In the genomic region with DNA sequence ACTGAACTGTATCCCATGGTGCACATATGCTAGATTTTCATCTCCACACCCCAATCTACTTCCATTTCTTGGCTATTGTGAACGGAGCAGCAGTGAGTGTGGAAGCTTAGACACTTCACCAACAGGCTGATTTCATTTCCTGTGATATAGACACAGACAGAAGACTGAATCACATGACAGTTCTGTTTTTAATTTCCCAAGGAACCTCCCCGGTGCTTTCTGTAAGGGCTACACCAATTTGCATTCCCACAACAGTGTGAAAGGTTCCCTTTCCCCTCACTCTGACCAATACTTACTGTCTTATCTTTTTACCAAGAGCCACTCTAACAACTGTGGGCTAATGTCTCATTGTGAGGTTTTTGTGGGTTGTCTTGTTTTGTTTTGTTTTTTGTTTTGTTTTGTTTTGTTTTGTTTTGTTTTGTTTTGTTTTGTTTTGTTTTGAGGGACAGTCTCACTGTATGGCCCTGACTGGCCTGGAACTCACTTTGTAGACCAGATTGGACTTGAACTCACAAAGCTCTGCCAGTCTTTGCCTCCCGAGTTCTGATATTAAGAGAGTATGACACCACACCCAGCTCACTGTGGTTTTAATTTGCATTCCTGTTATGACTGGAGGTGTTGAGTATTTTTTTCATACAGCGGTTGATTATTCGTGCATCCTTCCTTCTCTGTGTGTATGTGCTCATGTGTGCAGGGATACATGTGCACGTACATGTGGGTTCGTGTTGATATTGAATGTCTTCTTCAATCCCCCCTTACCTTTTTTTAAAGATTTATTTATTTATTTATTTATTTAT, we compare ENCODE assay signal across 25 mouse cellular contexts. TPM values are rescaled to one million over a fixed set of nuclear protein-coding genes. Genes with fewer than 3 reads are reported as not detected.
DNase-seq lines count a peak whose midpoint lies in the region; ATAC-seq and TF ChIP-seq lines count a peak whose summit lies in the region.
"Had no signal": no experiment of that assay in that cellular context is flagged by ENCODE, and none has a peak within 500 bp of the region (broad histone marks: within the 10 kb centered on the region; RNA-seq: fewer than 3 reads in every experiment).

No protein-coding gene starts in this region.

- ATAC-seq in megakaryocyte progenitor cell, adult 5-6 weeks (replicated peaks; ENCODE audit: poor library complexity) = peak; percentile 38
- ATAC-seq in forebrain, embryonic 15.5 days (replicated peaks) = no peak
- ATAC-seq in intestine, postnatal 0 days = no peak
- ATAC-seq: midbrain, embryonic 13.5 days; Patski had no signal

- H3K9ac ChIP-seq in forebrain, embryonic 15.5 days (replicated peaks) = no peak overlapping the region
- no peak overlapping the region for H3K9ac ChIP-seq in intestine, postnatal 0 days (ENCODE audit: low read depth, low read length)
- H3K9ac ChIP-seq: forebrain, embryonic 12.5 days; limb, embryonic 15.5 days; liver, embryonic 15.5 days; midbrain, embryonic 13.5 days; neural tube, embryonic 15.5 days had no signal

- H3K9me3 ChIP-seq in forebrain, embryonic 15.5 days = no peaks in the 10 kb centered on the region
- no peaks in the 10 kb centered on the region for H3K9me3 ChIP-seq in intestine, postnatal 0 days (ENCODE audit: control insufficient read depth)
- H3K9me3 ChIP-seq: forebrain, embryonic 12.5 days; limb, embryonic 15.5 days; liver, embryonic 15.5 days; midbrain, embryonic 13.5 days; neural tube, embryonic 15.5 days had no signal

- no peak for TF ChIP-seq POLR2A in bone marrow macrophage, adult 2 months (IDR thresholded peaks at IDR 0.05; ENCODE audit: borderline replicate concordance, low read depth, low read length)

- H3K4me1 ChIP-seq in bone marrow macrophage, adult 2 months (ENCODE audit: control insufficient read depth, insufficient read depth, low read length) = peaks cover 23% of the 10 kb centered on the region
- no peaks in the 10 kb centered on the region for H3K4me1 ChIP-seq in forebrain, embryonic 15.5 days
- H3K4me1 ChIP-seq in intestine, postnatal 0 days (replicated peaks; ENCODE audit: control insufficient read depth, insufficient read depth, low read length) = peaks cover 6% of the 10 kb centered on the region; the same call in 1 of the 2 replicates
- H3K4me1 ChIP-seq: forebrain, embryonic 12.5 days; midbrain, embryonic 13.5 days had no signal

- DNase-seq in A20 (ENCODE audit: low read depth, low spot score) = peak; percentile 56
- DNase-seq in CD4-positive helper T cell, adult 2 months (ENCODE audit: low read depth, low spot score) = peak; percentile 72
- DNase-seq in layer of hippocampus, postnatal 14 days (ENCODE audit: low spot score in 2 of 2) = no peak
- DNase-seq: adrenal gland, postnatal 14 days; cerebellum, adult 11-12 months; cerebellum, postnatal 25 days; gastrocnemius, postnatal 10 days; lung, postnatal 14 days; thymus, postnatal 25 days had no signal

- 87% methylated on average over 7 of the region's 7 CpGs for WGBS in forebrain, embryonic 15.5 days
- 75% methylated on average over 7 of the region's 7 CpGs for WGBS in intestine, postnatal 0 days

- no peak for TF ChIP-seq CTCF in bone marrow macrophage, adult 2 months (IDR thresholded peaks at IDR 0.05; ENCODE audit: low read depth, low read length)
- no peak for TF ChIP-seq CTCF in intestine, postnatal 0 days (IDR thresholded peaks at IDR 0.05; ENCODE audit: low read depth)

- H3K27me3 ChIP-seq in forebrain, embryonic 15.5 days = no peaks in the 10 kb centered on the region
- H3K27me3 ChIP-seq in intestine, postnatal 0 days (replicated peaks; ENCODE audit: control insufficient read depth, insufficient read depth, low read length) = no peaks in the 10 kb centered on the region
- H3K27me3 ChIP-seq: forebrain, embryonic 12.5 days; limb, embryonic 15.5 days; liver, embryonic 15.5 days; neural tube, embryonic 15.5 days; Patski had no signal

- H3K4me3 ChIP-seq in bone marrow macrophage, adult 2 months (ENCODE audit: insufficient read depth, low read length) = no peak overlapping the region
- no peak overlapping the region for H3K4me3 ChIP-seq in forebrain, embryonic 15.5 days
- no peak overlapping the region for H3K4me3 ChIP-seq in intestine, postnatal 0 days (ENCODE audit: low read depth, low read length)
- H3K4me3 ChIP-seq: forebrain, embryonic 12.5 days; limb, embryonic 15.5 days; liver, embryonic 15.5 days; midbrain, embryonic 13.5 days; neural tube, embryonic 15.5 days had no signal

- H3K36me3 ChIP-seq in forebrain, embryonic 15.5 days = no peaks in the 10 kb centered on the region
- no peaks in the 10 kb centered on the region for H3K36me3 ChIP-seq in intestine, postnatal 0 days (ENCODE audit: control insufficient read depth, insufficient read depth)
- H3K36me3 ChIP-seq: forebrain, embryonic 12.5 days; limb, embryonic 15.5 days; liver, embryonic 15.5 days; midbrain, embryonic 13.5 days; neural tube, embryonic 15.5 days had no signal

- H3K4me2 ChIP-seq in forebrain, embryonic 15.5 days (replicated peaks) = no peak overlapping the region
- H3K4me2 ChIP-seq in intestine, postnatal 0 days (replicated peaks; ENCODE audit: low read depth) = no peak overlapping the region
- H3K4me2 ChIP-seq: forebrain, embryonic 12.5 days; limb, embryonic 15.5 days; liver, embryonic 15.5 days; midbrain, embryonic 13.5 days; neural tube, embryonic 15.5 days had no signal

- peak overlapping the region; percentile 66 for H3K27ac ChIP-seq in bone marrow macrophage, adult 2 months (ENCODE audit: insufficient read depth, low read depth, low read length)
- no peak overlapping the region for H3K27ac ChIP-seq in forebrain, embryonic 15.5 days (replicated peaks)
- H3K27ac ChIP-seq in intestine, postnatal 0 days (ENCODE audit: low read depth, low read length) = no peak overlapping the region
- H3K27ac ChIP-seq: forebrain, embryonic 12.5 days; limb, embryonic 15.5 days; liver, embryonic 15.5 days; midbrain, embryonic 13.5 days; neural tube, embryonic 15.5 days had no signal

RNA-seq across cellular contexts. Expression of gene Cxcr1, which starts 6.8 kb away (rescaled TPM):
- polyA plus RNA-seq in bone marrow macrophage, adult 2 months (2012; ENCODE audit: insufficient read depth, insufficient read length, missing spikeins) = not detected in 2 replicates
- total RNA-seq in megakaryocyte progenitor cell, adult 5-6 weeks (2015) = not detected in 2 replicates
- total RNA-seq in megakaryocyte progenitor cell, adult 5-6 weeks (2017) = not detected in 2 replicates
- not detected in 2 replicates for polyA plus RNA-seq in forebrain, embryonic 15.5 days (2015; fragmentation: Nextera tagmentation; extraction: Ambion mirVana)
- total RNA-seq in layer of hippocampus, postnatal 14 days (2021) = not detected
- not detected in 2 replicates for polyA plus RNA-seq in intestine, postnatal 0 days (2015; fragmentation: Nextera tagmentation; extraction: Ambion mirVana)
- total RNA-seq: adrenal gland, postnatal 14 days; gastrocnemius, postnatal 10 days; layer of hippocampus, postnatal 25 days; left cerebral cortex, postnatal 14 days had no signal
- polyA plus RNA-seq: forebrain, embryonic 12.5 days; heart, embryonic 16.5 days; intestine, embryonic 14.5 days; kidney, embryonic 14.5 days; large intestine, adult 2 months; limb, embryonic 15.5 days; liver, embryonic 15.5 days; midbrain, embryonic 13.5 days; neural tube, embryonic 15.5 days; Patski had no signal

RNA-seq across cellular contexts. Expression of gene Arpc2, which starts 34.6 kb away (rescaled TPM):
- polyA plus RNA-seq in bone marrow macrophage, adult 2 months (2012; ENCODE audit: insufficient read depth, insufficient read length, missing spikeins) = 973 and 974 TPM in 2 replicates
- 802 and 912 TPM in 2 replicates for total RNA-seq in megakaryocyte progenitor cell, adult 5-6 weeks (2015)
- total RNA-seq in megakaryocyte progenitor cell, adult 5-6 weeks (2017) = 414 and 435 TPM in 2 replicates
- polyA plus RNA-seq in forebrain, embryonic 15.5 days (2015; fragmentation: Nextera tagmentation; extraction: Ambion mirVana) = 403 and 418 TPM in 2 replicates
- 100 to 1,000 TPM; 344 to 348 TPM for total RNA-seq in layer of hippocampus, postnatal 14 days (2021)
- polyA plus RNA-seq in intestine, postnatal 0 days (2015; fragmentation: Nextera tagmentation; extraction: Ambion mirVana) = 528 and 529 TPM in 2 replicates

RNA-seq across cellular contexts. Expression of gene Cxcr2, which starts 47.5 kb away (rescaled TPM):
- polyA plus RNA-seq in bone marrow macrophage, adult 2 months (2012; ENCODE audit: insufficient read depth, insufficient read length, missing spikeins) = not detected in 2 replicates
- 5.3 and 9.3 TPM in 2 replicates for total RNA-seq in megakaryocyte progenitor cell, adult 5-6 weeks (2015)
- total RNA-seq in megakaryocyte progenitor cell, adult 5-6 weeks (2017) = 9.5 and 10.7 TPM in 2 replicates
- polyA plus RNA-seq in forebrain, embryonic 15.5 days (2015; fragmentation: Nextera tagmentation; extraction: Ambion mirVana) = 0.13 TPM in 2 replicates
- not detected for total RNA-seq in layer of hippocampus, postnatal 14 days (2021)
- 0.07 TPM in 2 replicates for polyA plus RNA-seq in intestine, postnatal 0 days (2015; fragmentation: Nextera tagmentation; extraction: Ambion mirVana)
- total RNA-seq: layer of hippocampus, postnatal 25 days had no signal
- polyA plus RNA-seq: forebrain, embryonic 12.5 days; kidney, embryonic 14.5 days had no signal

Comparison
In these comparisons a context has a peak if more than half of its experiments do, and no peak if none do; other contexts are left out.
1. DNase-seq: peak in A20 (single experiment) and CD4-positive helper T cell, adult 2 months (single experiment); none in layer of hippocampus, postnatal 14 days (0 of 2).